In genomic region chr10:89154797-89155465, GRCm38 (mm10) we compare ENCODE assay signal across 12 mouse cellular contexts.
DNase-seq lines count a peak whose midpoint lies in the region.
"Had no signal": no experiment of that assay in that cellular context is flagged by ENCODE, and none has a peak within 500 bp of the region (broad histone marks: within the 10 kb centered on the region; RNA-seq: fewer than 3 reads in every experiment).

No protein-coding gene starts in this region.

- DNase-seq in kidney, adult 8-10 months: peak; percentile 1 to 9
- DNase-seq in kidney, postnatal 25 days: no peak
- peak; percentile 11 for DNase-seq in adrenal gland, postnatal 14 days
- peak; percentile 72 for DNase-seq in brain, adult 2 months (ENCODE audit: low read depth, low spot score)
- DNase-seq in layer of hippocampus, adult 9-11 months: peak; percentile 26
- no peak for DNase-seq in thymus, postnatal 36 days
- DNase-seq in lung, postnatal 14 days: no peak
- DNase-seq in embryo, embryonic 11 days: no peak
- DNase-seq: cerebellum, adult 11-12 months; cerebellum, postnatal 36 days; gastrocnemius, postnatal 36 days; lung, adult 2 months had no signal

Comparison
In these comparisons a context has a peak if more than half of its experiments do, and no peak if none do; other contexts are left out.
1. DNase-seq: peak in kidney, adult 8-10 months (2 of 2), adrenal gland, postnatal 14 days (single experiment), brain, adult 2 months (single experiment) and layer of hippocampus, adult 9-11 months (single experiment); none in kidney, postnatal 25 days (0 of 2), thymus, postnatal 36 days (0 of 2), lung, postnatal 14 days (single experiment) and embryo, embryonic 11 days (single experiment).